Mouse (Mus musculus): ENCODE measurements at regions not wholly inside any gene's neighbourhood (a gene's known extent, or its start where the extent isn't known, plus 50 kb on each side); places are given as distances from the start of the nearest gene placed in this dataset.

- H3K4me3 ChIP-seq (ENCODE audit: insufficient read depth, poor library complexity, severe bottlenecking), result no peak overlapping the region
- no peaks in the 10 kb centered on the region for H3K79me2 ChIP-seq (ENCODE audit: control insufficient read depth, insufficient read depth)
- no peak overlapping the region for H3ac ChIP-seq (ENCODE audit: control insufficient read depth, insufficient read length, low read depth)
- H3K36me3 ChIP-seq (ENCODE audit: control insufficient read depth, insufficient read depth), result no peaks in the 10 kb centered on the region
- TF ChIP-seq MAX (IDR thresholded peaks at IDR 0.05), result peak; percentile 92
- TF ChIP-seq MYOD1 (IDR thresholded peaks at IDR 0.05; ENCODE audit: control insufficient read depth, insufficient read length, low read depth), result peak; percentile 82
- TF ChIP-seq CTCF (IDR thresholded peaks at IDR 0.05; ENCODE audit: control insufficient read depth, insufficient read depth, insufficient read length), result no peak
- H3K27me3 ChIP-seq (ENCODE audit: control insufficient read depth, insufficient read depth, insufficient read length), result no peaks in the 10 kb centered on the region
- H3K79me3 ChIP-seq (ENCODE audit: low read depth), result no peaks in the 10 kb centered on the region
Measured at GRCm38 (mm10) chrX:7428621-7429523, 53.2 kb upstream of the Usp27x start.

Measured in C2C12 (cell line).